Mouse (Mus musculus): ENCODE measurements around the gene Stab2. TPM values are rescaled to one million over a fixed set of nuclear protein-coding genes. Genes with fewer than 3 reads are reported as not detected.

Gene Stab2
- polyA plus RNA-seq, 1 experiment from 2014 or later = 0.91 TPM

- 85% methylated on average over 4 of the region's 4 CpGs for WGBS
- no peak for ATAC-seq (ENCODE audit: insufficient number of reproducible peaks, insufficient read depth, low FRiP score, low TSS enrichment, low read depth)
- Histone ChIP-seq H3K4me2 (no peak overlapping the region), H3K4me3 (no peak overlapping the region), H3K4me1 (no peaks in the 10 kb centered on the region), H3K9ac (no peak overlapping the region), H3K36me3 (no peaks in the 10 kb centered on the region), H3K9me3 (no peaks in the 10 kb centered on the region), H3K27ac (no peak overlapping the region), H3K27me3 (no peaks in the 10 kb centered on the region)
Observed at GRCm38 (mm10) chr10:86940591-86940990, 67.2 kb downstream of the Stab2 start.

GRCm38 (mm10) chr10:86934376-86934775 is 73.4 kb downstream of the Stab2 start:
- no peak overlapping the region for H3K9ac ChIP-seq
- no peak overlapping the region for H3K4me3 ChIP-seq
- no peaks in the 10 kb centered on the region for H3K9me3 ChIP-seq
- H3K4me2 ChIP-seq = no peak overlapping the region
- H3K36me3 ChIP-seq = no peaks in the 10 kb centered on the region
- H3K27me3 ChIP-seq = no peaks in the 10 kb centered on the region
- no peak overlapping the region for H3K27ac ChIP-seq
- H3K4me1 ChIP-seq = no peaks in the 10 kb centered on the region
- 33% methylated on average over 6 of the region's 6 CpGs for WGBS
- ATAC-seq (ENCODE audit: insufficient number of reproducible peaks, insufficient read depth, low FRiP score, low TSS enrichment, low read depth) = no peak

GRCm38 (mm10) chr10:86933906-86934305 is 73.9 kb downstream of the Stab2 start:
- Histone ChIP-seq H3K27me3 (no peaks in the 10 kb centered on the region), H3K4me3 (no peak overlapping the region), H3K36me3 (no peaks in the 10 kb centered on the region), H3K4me1 (no peaks in the 10 kb centered on the region), H3K27ac (no peak overlapping the region), H3K9me3 (no peaks in the 10 kb centered on the region), H3K4me2 (no peak overlapping the region), H3K9ac (no peak overlapping the region)
- no peak for ATAC-seq (ENCODE audit: insufficient number of reproducible peaks, insufficient read depth, low FRiP score, low TSS enrichment, low read depth)
- WGBS = 41% methylated on average over 3 of the region's 3 CpGs

GRCm38 (mm10) chr10:86933180-86933695 is 74.6 kb downstream of the Stab2 start:
- no peak overlapping the region for H3K4me3 ChIP-seq
- ATAC-seq (ENCODE audit: insufficient number of reproducible peaks, insufficient read depth, low FRiP score, low TSS enrichment, low read depth) = no peak
- H3K4me2 ChIP-seq = no peak overlapping the region
- WGBS = 84% methylated on average over 9 of the region's 9 CpGs
- no peaks in the 10 kb centered on the region for H3K4me1 ChIP-seq
- H3K36me3 ChIP-seq = no peaks in the 10 kb centered on the region
- no peaks in the 10 kb centered on the region for H3K27me3 ChIP-seq
- H3K9me3 ChIP-seq = no peaks in the 10 kb centered on the region
- H3K27ac ChIP-seq = no peak overlapping the region
- H3K9ac ChIP-seq = no peak overlapping the region

- no peak overlapping the region for H3K4me3 ChIP-seq
- ATAC-seq (ENCODE audit: insufficient number of reproducible peaks, insufficient read depth, low FRiP score, low TSS enrichment, low read depth) = no peak
Observed at GRCm38 (mm10) chr10:86923602-86924001, 84.2 kb downstream of the Stab2 start.

GRCm38 (mm10) chr10:86915595-86915994 is 92.2 kb downstream of the Stab2 start:
- no peaks in the 10 kb centered on the region for H3K36me3 ChIP-seq
- H3K4me2 ChIP-seq = no peak overlapping the region
- no peaks in the 10 kb centered on the region for H3K9me3 ChIP-seq
- no peak overlapping the region for H3K9ac ChIP-seq
- H3K27ac ChIP-seq = no peak overlapping the region
- H3K27me3 ChIP-seq = no peaks in the 10 kb centered on the region
- H3K4me3 ChIP-seq = no peak overlapping the region
- H3K4me1 ChIP-seq = no peaks in the 10 kb centered on the region
- no peak for ATAC-seq (ENCODE audit: insufficient number of reproducible peaks, insufficient read depth, low FRiP score, low TSS enrichment, low read depth)

More at GRCm38 (mm10) chr10:86923602-86924001, 84.2 kb downstream of the Stab2 start:
- H3K4me1 ChIP-seq = no peaks in the 10 kb centered on the region
- no peak overlapping the region for H3K27ac ChIP-seq
- no peak overlapping the region for H3K4me2 ChIP-seq
- no peaks in the 10 kb centered on the region for H3K9me3 ChIP-seq
- no peaks in the 10 kb centered on the region for H3K36me3 ChIP-seq
- no peak overlapping the region for H3K9ac ChIP-seq
- WGBS = 90% methylated on average over 1 of the region's 1 CpGs
- H3K27me3 ChIP-seq = no peaks in the 10 kb centered on the region

GRCm38 (mm10) chr10:86908562-86908961 is 99.3 kb downstream of the Stab2 start:
- H3K27me3 ChIP-seq = no peaks in the 10 kb centered on the region
- ATAC-seq (ENCODE audit: insufficient number of reproducible peaks, insufficient read depth, low FRiP score, low TSS enrichment, low read depth) = no peak
- H3K9me3 ChIP-seq = no peaks in the 10 kb centered on the region
- no peak overlapping the region for H3K4me3 ChIP-seq
- 95% methylated on average over 18 of the region's 18 CpGs for WGBS
- H3K4me2 ChIP-seq = no peak overlapping the region
- no peaks in the 10 kb centered on the region for H3K36me3 ChIP-seq
- no peak overlapping the region for H3K27ac ChIP-seq
- H3K4me1 ChIP-seq = no peaks in the 10 kb centered on the region
- no peak overlapping the region for H3K9ac ChIP-seq

- H3K4me3 ChIP-seq = no peak overlapping the region
- ATAC-seq (ENCODE audit: insufficient number of reproducible peaks, insufficient read depth, low FRiP score, low TSS enrichment, low read depth) = no peak
- no peaks in the 10 kb centered on the region for H3K4me1 ChIP-seq
- H3K4me2 ChIP-seq = no peak overlapping the region
- no peaks in the 10 kb centered on the region for H3K27me3 ChIP-seq
- no peak overlapping the region for H3K27ac ChIP-seq
- no peaks in the 10 kb centered on the region for H3K9me3 ChIP-seq
- H3K36me3 ChIP-seq = no peaks in the 10 kb centered on the region
- 71% methylated on average over 6 of the region's 6 CpGs for WGBS
- H3K9ac ChIP-seq = no peak overlapping the region
Observed at GRCm38 (mm10) chr10:86907043-86907442, 100.8 kb downstream of the Stab2 start.

- 69% methylated on average over 2 of the region's 2 CpGs for WGBS
- no peak for ATAC-seq (ENCODE audit: insufficient number of reproducible peaks, insufficient read depth, low FRiP score, low TSS enrichment, low read depth)
- Histone ChIP-seq H3K36me3 (no peaks in the 10 kb centered on the region), H3K4me1 (no peaks in the 10 kb centered on the region), H3K9ac (no peak overlapping the region), H3K4me3 (no peak overlapping the region), H3K4me2 (no peak overlapping the region), H3K9me3 (no peaks in the 10 kb centered on the region), H3K27me3 (no peaks in the 10 kb centered on the region), H3K27ac (no peak overlapping the region)
Observed at GRCm38 (mm10) chr10:86895531-86895930, 112.3 kb downstream of the Stab2 start.

- H3K27me3 ChIP-seq = no peaks in the 10 kb centered on the region
- no peak overlapping the region for H3K4me3 ChIP-seq
- no peak overlapping the region for H3K27ac ChIP-seq
- 93% methylated on average over 1 of the region's 1 CpGs for WGBS
- no peaks in the 10 kb centered on the region for H3K9me3 ChIP-seq
- no peaks in the 10 kb centered on the region for H3K4me1 ChIP-seq
- no peaks in the 10 kb centered on the region for H3K36me3 ChIP-seq
- no peak for ATAC-seq (ENCODE audit: insufficient number of reproducible peaks, insufficient read depth, low FRiP score, low TSS enrichment, low read depth)
- no peak overlapping the region for H3K9ac ChIP-seq
- H3K4me2 ChIP-seq = no peak overlapping the region
Observed at GRCm38 (mm10) chr10:86891066-86891465, 116.8 kb downstream of the Stab2 start.

GRCm38 (mm10) chr10:86890166-86890930 is 117.5 kb downstream of the Stab2 start:
- no peaks in the 10 kb centered on the region for H3K36me3 ChIP-seq

GRCm38 (mm10) chr10:86889440-86889839 is 118.4 kb downstream of the Stab2 start:
- H3K27ac ChIP-seq = no peak overlapping the region
- no peaks in the 10 kb centered on the region for H3K36me3 ChIP-seq
- no peaks in the 10 kb centered on the region for H3K9me3 ChIP-seq
- no peak overlapping the region for H3K9ac ChIP-seq
- H3K4me3 ChIP-seq = no peak overlapping the region
- no peaks in the 10 kb centered on the region for H3K4me1 ChIP-seq
- no peak for ATAC-seq (ENCODE audit: insufficient number of reproducible peaks, insufficient read depth, low FRiP score, low TSS enrichment, low read depth)
- H3K27me3 ChIP-seq = no peaks in the 10 kb centered on the region
- H3K4me2 ChIP-seq = no peak overlapping the region

More at GRCm38 (mm10) chr10:86890166-86890930, 117.5 kb downstream of the Stab2 start:
- Histone ChIP-seq H3K9me3 (no peaks in the 10 kb centered on the region), H3K4me3 (no peak overlapping the region), H3K4me1 (no peaks in the 10 kb centered on the region), H3K9ac (no peak overlapping the region), H3K4me2 (no peak overlapping the region), H3K27ac (no peak overlapping the region), H3K27me3 (no peaks in the 10 kb centered on the region)
- ATAC-seq (ENCODE audit: insufficient number of reproducible peaks, insufficient read depth, low FRiP score, low TSS enrichment, low read depth) = no peak
- WGBS = 84% methylated on average over 14 of the region's 14 CpGs

Measured in embryonic facial prominence, embryonic 13.5 days (tissue).